26 mouse cellular contexts compared by ENCODE assay signal in genomic region chr10:40188831-40189230, GRCm38 (mm10). TPM values are rescaled to one million over a fixed set of nuclear protein-coding genes. Genes with fewer than 3 reads are reported as not detected.
DNase-seq lines count a peak whose midpoint lies in the region; ATAC-seq and TF ChIP-seq lines count a peak whose summit lies in the region.
"Had no signal": no experiment of that assay in that cellular context is flagged by ENCODE, and none has a peak within 500 bp of the region (broad histone marks: within the 10 kb centered on the region; RNA-seq: fewer than 3 reads in every experiment).

No protein-coding gene starts in this region.

- no peak for TF ChIP-seq CTCF in testis, adult 2 months (IDR thresholded peaks at IDR 0.05; ENCODE audit: control insufficient read depth, insufficient read depth, insufficient replicate concordance, low read depth, low read length)

- H3K4me3 ChIP-seq in heart, embryonic 11.5 days (ENCODE audit: low read depth, low read length): no peak overlapping the region
- H3K4me3 ChIP-seq in testis, adult 2 months (ENCODE audit: control insufficient read depth, low read depth, low read length): peak overlapping the region; percentile 10
- H3K4me3 ChIP-seq: forebrain, embryonic 15.5 days; intestine, embryonic 15.5 days; left cerebral cortex, adult 2 months; myocyte; neural tube, embryonic 13.5 days had no signal

- WGBS in heart, embryonic 11.5 days (ENCODE audit: insufficient replicate concordance): 65% methylated on average over 3 of the region's 3 CpGs

- DNase-seq in heart, adult 11 months: peak; percentile 79
- no peak for DNase-seq in testis, postnatal 10 days (ENCODE audit: low spot score)
- peak; percentile 70 for DNase-seq in gastrocnemius, postnatal 14 days
- no peak for DNase-seq in spleen, postnatal 36 days (ENCODE audit: low spot score in 2 of 2)
- no peak for DNase-seq in MN1 (ENCODE audit: low spot score)
- DNase-seq: adrenal gland, adult 8-10 months; cerebellum, adult 18-20 months; cerebellum, postnatal 14 days; heart, adult 18-20 months; kidney, adult 8-10 months; kidney, postnatal 10 days; lung, postnatal 14 days; right cerebral cortex, adult 18-20 months; right cerebral cortex, postnatal 4 days; thymus, postnatal 14 days had no signal

- no peak overlapping the region for H3K4me2 ChIP-seq in heart, embryonic 11.5 days
- H3K4me2 ChIP-seq: forebrain, embryonic 15.5 days; intestine, embryonic 15.5 days; neural tube, embryonic 13.5 days had no signal

- intact Hi-C loops in gastrocnemius, postnatal 14 days (cut with DNase I; ENCODE audit: low total_unique reads): no loop called here

- no peak overlapping the region for H3K9ac ChIP-seq in heart, embryonic 11.5 days (ENCODE audit: low read depth, low read length)
- H3K9ac ChIP-seq: forebrain, embryonic 15.5 days; intestine, embryonic 15.5 days; neural tube, embryonic 13.5 days had no signal

- no peak for TF ChIP-seq POLR2A in testis, adult 2 months (IDR thresholded peaks at IDR 0.05; ENCODE audit: control insufficient read depth, low read depth, low read length)

- no peaks in the 10 kb centered on the region for H3K9me3 ChIP-seq in heart, embryonic 11.5 days (replicated peaks; ENCODE audit: control insufficient read depth, low read length)
- H3K9me3 ChIP-seq: forebrain, embryonic 15.5 days; intestine, embryonic 15.5 days; neural tube, embryonic 13.5 days had no signal

- no peaks in the 10 kb centered on the region for H3K4me1 ChIP-seq in heart, embryonic 11.5 days (ENCODE audit: control insufficient read depth, insufficient read depth, low read length)
- H3K4me1 ChIP-seq in testis, adult 2 months (ENCODE audit: control insufficient read depth, insufficient read depth, low read length): no peaks in the 10 kb centered on the region; the same call in 1 of the 2 replicates
- H3K4me1 ChIP-seq: forebrain, embryonic 15.5 days; intestine, embryonic 15.5 days had no signal

- no peak for ATAC-seq in heart, embryonic 11.5 days (replicated peaks; ENCODE audit: insufficient number of reproducible peaks, low FRiP score, low TSS enrichment)
- ATAC-seq: activated CD4-positive, CD25-positive, alpha-beta regulatory T cell, adult 4 months; forebrain, embryonic 15.5 days; hindbrain, embryonic 16.5 days; intestine, embryonic 15.5 days; midbrain, embryonic 16.5 days had no signal

- no peak overlapping the region for H3K27ac ChIP-seq in heart, embryonic 11.5 days (ENCODE audit: low read depth, low read length)
- no peak overlapping the region for H3K27ac ChIP-seq in testis, adult 2 months (ENCODE audit: control insufficient read depth, insufficient read depth, low read depth, low read length)
- H3K27ac ChIP-seq: forebrain, embryonic 15.5 days; intestine, embryonic 15.5 days; left cerebral cortex, adult 2 months; neural tube, embryonic 13.5 days; stomach, postnatal 0 days had no signal

- H3K36me3 ChIP-seq in heart, embryonic 11.5 days (ENCODE audit: control insufficient read depth, insufficient read depth, low read length): no peaks in the 10 kb centered on the region
- no peaks in the 10 kb centered on the region for H3K36me3 ChIP-seq in testis, adult 2 months (ENCODE audit: control insufficient read depth, insufficient read depth, low read length)
- H3K36me3 ChIP-seq: forebrain, embryonic 15.5 days; intestine, embryonic 15.5 days; neural tube, embryonic 13.5 days had no signal

- H3K27me3 ChIP-seq in heart, embryonic 11.5 days (ENCODE audit: control insufficient read depth, insufficient read depth, low read length): 0 out of 2 replicates have a peak, but pooled peaks cover 3% of the 10 kb centered on the region
- H3K27me3 ChIP-seq in testis, adult 2 months (ENCODE audit: control insufficient read depth, insufficient read depth, low read length): no peaks in the 10 kb centered on the region
- H3K27me3 ChIP-seq: forebrain, embryonic 15.5 days; intestine, embryonic 15.5 days; neural tube, embryonic 13.5 days had no signal

RNA-seq across cellular contexts. Expression of gene Slc16a10, which starts 46.8 kb away (rescaled TPM):
- polyA plus RNA-seq in heart, embryonic 11.5 days (2014; fragmentation: Nextera tagmentation; extraction: Ambion mirVana): 17.2 and 18.6 TPM in 2 replicates
- polyA plus RNA-seq in testis, adult 2 months (2012; rRNA removed): 2.5 and 4.3 TPM in 2 replicates
- 10 to 100 TPM; 30.0 to 33.6 TPM for total RNA-seq in gastrocnemius, postnatal 14 days (2021)

RNA-seq across cellular contexts. Expression of gene Rpf2, which starts 58.0 kb away (rescaled TPM):
- polyA plus RNA-seq in heart, embryonic 11.5 days (2014; fragmentation: Nextera tagmentation; extraction: Ambion mirVana): 44.1 and 54.0 TPM in 2 replicates
- 14.6 and 15.8 TPM in 2 replicates for polyA plus RNA-seq in testis, adult 2 months (2012; rRNA removed)
- total RNA-seq in gastrocnemius, postnatal 14 days (2021): 10 to 100 TPM; 16.2 to 19.2 TPM

Comparison
In these comparisons a context has a peak if more than half of its experiments do, and no peak if none do; other contexts are left out.
1. DNase-seq: peak in heart, adult 11 months (single experiment) and gastrocnemius, postnatal 14 days (single experiment); none in testis, postnatal 10 days (single experiment), spleen, postnatal 36 days (0 of 2) and MN1 (single experiment).